Mouse (Mus musculus): ENCODE results near the gene Abraxas2.

DNA sequence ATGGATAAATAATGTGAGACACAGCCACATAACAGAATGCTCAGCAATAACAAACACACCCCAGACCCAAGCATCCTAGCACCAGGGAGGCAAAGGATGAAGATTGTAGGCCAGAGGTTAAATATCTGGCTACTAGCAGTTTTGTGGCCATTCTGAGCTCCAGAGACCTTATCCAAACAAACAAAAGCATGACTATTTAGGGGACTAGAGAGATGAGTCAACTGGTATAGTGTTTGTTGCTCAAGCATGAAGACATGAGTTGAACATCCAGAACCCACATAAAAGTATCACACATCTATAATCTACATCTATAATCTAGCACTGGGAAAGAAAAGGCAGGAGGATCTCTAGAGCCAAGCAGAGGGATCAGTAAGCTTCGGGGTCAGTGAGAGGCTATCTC lies 16.6 kb upstream of the Abraxas2 start:
- no peak for TF ChIP-seq POLR2A (IDR thresholded peaks at IDR 0.05; ENCODE audit: control insufficient read depth in 1 of 2, insufficient read depth in 1 of 2, low read depth in 1 of 2, low read length in 2 of 2, poor library complexity in 1 of 2)
- TF ChIP-seq MYC (IDR thresholded peaks at IDR 0.05; ENCODE audit: low read depth, low read length), result no peak
- TF ChIP-seq CTCF (IDR thresholded peaks at IDR 0.05 in 2 of 3, conservative IDR thresholded peaks at IDR 0.05 in 1 of 3; ENCODE audit: control insufficient read depth in 1 of 3, insufficient read depth in 1 of 3, low read depth in 2 of 3, low read length in 3 of 3, poor library complexity in 1 of 3, severe bottlenecking in 1 of 3), result no peak
- no peak for TF ChIP-seq SIN3A (IDR thresholded peaks at IDR 0.05; ENCODE audit: low read length)
- TF ChIP-seq HCFC1 (IDR thresholded peaks at IDR 0.05; ENCODE audit: low read depth, low read length), result no peak
- TF ChIP-seq USF2 (IDR thresholded peaks at IDR 0.05; ENCODE audit: borderline replicate concordance in 1 of 2, insufficient read depth in 1 of 2, low read depth in 1 of 2, low read length in 2 of 2), result no peak
- TF ChIP-seq SMC3 (IDR thresholded peaks at IDR 0.05; ENCODE audit: low read depth, low read length), result no peak
- no peak for TF ChIP-seq POLR2AphosphoS5 (IDR thresholded peaks at IDR 0.05; ENCODE audit: borderline replicate concordance, low read depth, low read length)
- TF ChIP-seq RAD21 (IDR thresholded peaks at IDR 0.05; ENCODE audit: low read depth, low read length), result no peak
- no peak for TF ChIP-seq ZKSCAN1 (IDR thresholded peaks at IDR 0.05; ENCODE audit: low read depth, low read length)
- no peak for TF ChIP-seq MAX (IDR thresholded peaks at IDR 0.05; ENCODE audit: low read length)
- no peak for TF ChIP-seq MEF2A (IDR thresholded peaks at IDR 0.05; ENCODE audit: extremely low read depth, insufficient replicate concordance, low read depth, low read length, poor library complexity, severe bottlenecking)
